Mouse (Mus musculus) lung, postnatal 0 days (tissue): Measurements from ENCODE around the gene Cbln1. TPM values are rescaled to one million over a fixed set of nuclear protein-coding genes. Genes with fewer than 3 reads are reported as not detected.

Experiments used
- ATAC-seq: fragments of 200-750 bp; cut with Nextera tagmentation; 2 replicates; pipeline ENCODE4 v1.8.0; 2017; ENCODE audit warnings: moderate library complexity
- DNase-seq: peaks from one replicate; pipeline ENCODE4 v3.0.0-alpha.2; 2016; ENCODE audit warnings: low spot score
- H3K27ac ChIP-seq: fragments of 300-500 bp; sonication (generic); 2 replicates; pipeline ENCODE4 v1.5.1; 2014; ENCODE audit warnings: antibody characterized with exemption, mild to moderate bottlenecking, low read length, mixed read lengths
- H3K27me3 ChIP-seq: fragments of 300-500 bp; sonication (generic); replicated peaks from 2 replicates; pipeline ENCODE4 v1.6.1; 2014; ENCODE audit warnings: low read length, mixed read lengths; ENCODE audit not compliant: insufficient read depth
- H3K36me3 ChIP-seq: fragments of 300-500 bp; sonication (generic); 2 replicates; pipeline ENCODE4 v1.6.1; 2014; ENCODE audit warnings: low read length, mixed read lengths; ENCODE audit not compliant: insufficient read depth
- H3K4me1 ChIP-seq: fragments of 300-500 bp; sonication (generic); 2 replicates; pipeline ENCODE4 v1.6.1; 2014; ENCODE audit warnings: antibody characterized with exemption, low read depth, low read length, mixed read lengths; ENCODE audit not compliant: insufficient read depth
- H3K4me2 ChIP-seq: fragments of 300-500 bp; sonication (generic); replicated peaks from 2 replicates; pipeline ENCODE4 v1.6.1; 2014; ENCODE audit warnings: low read depth, mild to moderate bottlenecking, low read length, moderate library complexity, mixed read lengths
- H3K4me3 ChIP-seq: fragments of 300-500 bp; sonication (generic); 2 replicates; pipeline ENCODE4 v1.5.1; 2014; ENCODE audit warnings: low read depth, low read length
- H3K9ac ChIP-seq: fragments of 300-500 bp; sonication (generic); replicated peaks from 2 replicates; pipeline ENCODE4 v1.6.1; 2014; ENCODE audit warnings: low read depth, mild to moderate bottlenecking
- H3K9me3 ChIP-seq: fragments of 300-500 bp; sonication (generic); 2 replicates; pipeline ENCODE4 v1.6.1; 2016; ENCODE audit warnings: low read length, mixed read lengths
- CTCF ChIP-seq: IDR thresholded peaks from 2 replicates; pipeline ENCODE4 v1.5.1; 2016; ENCODE audit warnings: antibody characterized with exemption, mild to moderate bottlenecking
- EP300 ChIP-seq: IDR thresholded peaks from 2 replicates; pipeline ENCODE4 v1.6.1; 2016; ENCODE audit warnings: antibody characterized with exemption, mild to moderate bottlenecking, control low read depth
- WGBS: fragments of 180-500 bp; shearing (Covaris S2); extraction: QIAGEN DNeasy Blood & Tissue Kit; methylation state at CpG from one replicate; pipeline ENCODE4 v1.1.7; 2014; 5-methylcytosine and 5-hydroxymethylcytosine counted together
- polyA plus RNA-seq: library from polyadenylated mRNA; unstranded; fragments of >200 nt; fragmentation: Nextera tagmentation; extraction: Ambion mirVana; gene quantifications from 2 replicates; pipeline ENCODE4 v1.2.1, GENCODE M21; 2015

The Cbln1 gene
- polyA plus RNA-seq, 1 experiment from 2014 or later: not detected

DNA sequence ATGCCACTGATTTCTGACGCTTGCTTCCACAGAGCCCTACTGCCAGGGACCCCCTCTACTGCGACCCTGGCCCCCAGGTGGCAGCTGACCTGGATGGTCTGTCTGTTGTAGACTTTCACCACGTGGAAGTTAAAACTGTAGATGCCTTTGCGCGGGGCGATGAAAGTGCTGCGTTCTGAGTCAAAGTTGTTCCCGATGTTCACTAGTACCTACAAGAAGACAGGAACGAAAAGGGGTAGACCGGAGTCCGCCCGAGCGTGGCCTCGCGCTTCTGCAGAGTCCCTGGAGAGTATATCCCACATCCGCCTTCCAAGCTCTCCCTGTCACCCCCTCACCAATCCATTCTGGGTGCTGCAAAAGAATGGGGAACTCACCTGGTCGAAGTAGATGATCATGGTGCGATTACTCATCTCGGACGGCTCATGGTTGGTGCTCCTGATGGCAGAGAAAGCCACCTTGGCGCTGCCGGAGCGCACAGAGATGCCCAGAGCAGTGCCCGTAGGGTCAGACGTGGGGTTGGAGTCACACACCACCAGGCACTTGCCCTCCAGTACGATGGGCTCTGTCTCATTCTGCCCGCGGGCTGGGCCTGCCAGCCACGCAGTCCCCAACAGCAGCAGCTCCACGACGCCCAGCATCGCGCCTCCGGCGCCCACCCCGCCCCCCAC, 672 bp downstream of the Cbln1 start:
- no peak for TF ChIP-seq EP300
- no peak for TF ChIP-seq CTCF
- WGBS: 3% methylated on average over 30 of the region's 36 CpGs
- DNase-seq (no peak), ATAC-seq (peak; percentile 2; the same call in 1 of the 2 replicates)
- Histone ChIP-seq H3K27ac (no peak overlapping the region), H3K4me1 (peaks cover 2% of the 10 kb centered on the region), H3K9ac (no peak overlapping the region), H3K36me3 (no peaks in the 10 kb centered on the region), H3K27me3 (peaks cover 77% of the 10 kb centered on the region), H3K4me3 (no peak overlapping the region), H3K4me2 (peak overlapping the region; percentile 73), H3K9me3 (no peaks in the 10 kb centered on the region)

DNA sequence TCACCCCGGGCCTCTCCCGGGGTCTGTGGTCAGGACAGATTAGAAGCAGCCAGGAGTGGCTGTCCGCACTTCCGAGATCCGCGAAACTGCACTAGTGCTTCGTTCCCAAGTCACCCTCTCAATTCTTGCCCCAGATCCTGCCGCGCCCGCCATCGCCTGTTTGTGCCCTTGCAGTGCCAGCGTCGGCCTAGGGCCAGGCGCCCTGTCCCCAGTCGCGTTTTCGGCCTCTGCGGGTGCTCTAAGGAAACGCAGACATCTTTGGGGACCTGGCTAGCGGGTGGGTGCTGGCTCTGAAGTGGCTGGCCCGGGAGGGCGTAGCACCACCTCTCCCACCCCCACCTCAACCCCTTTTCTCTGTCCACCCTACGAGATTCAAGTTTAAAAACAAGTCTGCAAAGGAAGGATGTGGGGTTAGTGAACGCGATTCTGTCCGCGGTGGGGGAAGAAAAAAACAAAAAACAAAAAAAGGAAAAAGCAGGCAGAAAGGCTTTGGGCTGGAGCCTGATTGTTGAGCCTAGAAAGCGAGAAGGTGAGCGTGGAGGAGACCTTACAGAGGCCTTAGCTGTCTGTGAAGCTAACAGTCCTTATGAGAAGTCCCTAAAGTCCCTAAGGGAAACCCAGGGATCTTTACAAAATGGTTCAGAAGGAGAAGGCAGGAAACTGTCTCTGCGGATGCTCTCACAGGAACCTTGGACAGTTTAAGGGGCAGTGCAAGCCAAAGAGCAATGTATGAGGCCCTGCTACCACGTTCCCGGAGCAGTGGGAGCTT, 1.4 kb downstream of the Cbln1 start:
- H3K36me3 ChIP-seq: no peaks in the 10 kb centered on the region
- no peak for ATAC-seq
- TF ChIP-seq EP300 (no peak), CTCF (no peak)
- H3K4me2 ChIP-seq: peak overlapping the region; percentile 49
- H3K27me3 ChIP-seq: peaks cover 77% of the 10 kb centered on the region
- H3K27ac ChIP-seq: no peak overlapping the region
- peak overlapping the region; percentile 23 for H3K4me3 ChIP-seq
- peaks cover 2% of the 10 kb centered on the region for H3K4me1 ChIP-seq
- DNase-seq: no peak
- no peaks in the 10 kb centered on the region for H3K9me3 ChIP-seq
- no peak overlapping the region for H3K9ac ChIP-seq
- 1% methylated on average over 32 of the region's 32 CpGs for WGBS

DNA sequence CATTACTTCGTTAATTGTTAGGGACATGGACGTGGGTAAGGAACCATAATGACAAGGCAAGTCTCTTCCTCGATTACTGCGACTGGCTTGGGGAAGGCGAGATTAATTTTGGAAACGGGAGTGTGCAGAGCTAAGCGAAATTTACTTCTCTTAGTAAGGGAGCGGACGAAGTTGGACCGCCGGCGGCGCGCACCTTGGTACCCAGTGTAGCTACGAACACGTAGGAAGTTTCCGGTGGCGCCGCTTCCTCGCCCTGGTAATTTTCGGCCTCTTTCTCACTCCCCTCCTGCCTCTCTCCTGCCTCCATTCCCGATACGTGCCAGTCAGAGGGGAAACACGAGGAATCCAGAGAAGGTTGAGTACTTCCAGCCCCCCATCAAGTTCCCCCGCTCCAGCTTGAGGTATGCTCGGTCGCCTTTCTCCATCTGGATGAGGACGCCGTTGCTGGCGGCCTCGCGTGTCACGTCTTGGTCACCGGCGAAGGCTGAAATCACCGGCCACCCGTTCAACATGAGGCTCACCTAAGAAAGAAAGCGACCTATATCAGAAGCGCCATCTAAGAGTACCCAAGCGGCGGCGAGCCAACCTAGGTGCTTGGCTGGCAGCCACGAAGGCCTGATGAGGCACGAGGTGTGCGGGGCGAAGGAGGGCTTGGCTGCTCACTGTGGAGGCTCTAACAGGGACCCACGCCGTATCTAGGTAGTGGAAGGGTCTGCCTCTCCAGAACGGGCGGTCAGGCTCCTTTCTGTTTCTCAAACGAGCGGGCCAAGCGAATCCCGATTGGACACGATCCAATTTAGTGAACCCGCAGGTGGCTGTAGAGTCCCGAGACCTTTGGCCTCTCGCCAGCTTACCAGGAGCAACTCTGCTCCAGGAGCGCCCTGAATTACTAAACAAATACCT, 2.2 kb downstream of the Cbln1 start:
- Histone ChIP-seq H3K27ac (no peak overlapping the region), H3K4me3 (peak overlapping the region; percentile 23), H3K9ac (no peak overlapping the region), H3K4me2 (peak overlapping the region; percentile 49), H3K36me3 (no peaks in the 10 kb centered on the region), H3K9me3 (no peaks in the 10 kb centered on the region), H3K4me1 (peaks cover 2% of the 10 kb centered on the region), H3K27me3 (peaks cover 78% of the 10 kb centered on the region)
- no peak for ATAC-seq
- WGBS: 2% methylated on average over 59 of the region's 59 CpGs
- DNase-seq: peak; percentile 26
- TF ChIP-seq EP300 (no peak), CTCF (no peak)

DNA sequence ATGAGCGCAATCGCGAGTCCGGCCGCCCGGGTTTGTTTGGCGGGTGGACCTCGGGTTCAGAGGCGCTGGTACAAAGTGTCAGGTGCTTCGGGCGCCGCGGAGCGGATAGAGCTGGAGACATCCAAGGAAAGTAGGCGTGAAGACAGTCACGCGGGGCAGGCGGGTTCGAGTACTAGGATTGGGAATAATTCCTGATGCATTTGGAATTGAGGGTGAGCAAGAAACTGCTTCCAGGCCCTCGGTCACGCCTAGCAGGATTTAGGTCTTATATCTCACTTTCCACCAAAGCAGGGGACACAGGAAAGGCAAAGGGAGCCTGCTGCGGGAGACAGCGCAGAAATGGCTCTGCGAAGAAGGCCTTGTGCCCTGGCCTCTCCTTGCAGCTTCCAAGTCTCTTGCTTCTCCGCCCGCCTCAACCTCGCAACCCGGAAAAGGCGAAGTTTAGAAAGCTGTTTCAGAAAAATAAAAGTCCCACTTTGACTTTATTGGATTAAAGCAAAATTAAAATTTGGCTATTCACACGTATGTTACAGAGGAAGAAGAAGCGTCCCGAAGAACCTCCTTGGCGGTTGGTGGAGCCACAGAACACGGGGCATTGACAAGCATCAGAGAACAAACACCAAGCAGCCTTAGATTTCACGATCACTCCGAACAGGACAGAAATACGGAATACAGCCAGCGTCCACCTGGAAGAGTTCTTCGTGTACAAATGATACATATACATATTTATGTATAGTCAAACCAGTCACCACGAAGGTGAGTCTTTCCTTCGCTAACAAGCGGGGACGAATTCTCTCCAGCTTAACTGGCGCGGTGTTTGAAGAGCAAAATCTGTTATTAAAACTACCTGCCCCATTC, 3.2 kb downstream of the Cbln1 start:
- Histone ChIP-seq H3K4me2 (no peak overlapping the region), H3K9me3 (no peaks in the 10 kb centered on the region), H3K9ac (no peak overlapping the region), H3K36me3 (no peaks in the 10 kb centered on the region), H3K27me3 (peaks cover 74% of the 10 kb centered on the region), H3K4me3 (peak overlapping the region; percentile 5; the same call in 1 of the 2 replicates), H3K4me1 (peaks cover 2% of the 10 kb centered on the region), H3K27ac (no peak overlapping the region)
- DNase-seq (no peak), ATAC-seq (no peak)
- no peak for TF ChIP-seq EP300
- no peak for TF ChIP-seq CTCF
- WGBS: 4% methylated on average over 45 of the region's 45 CpGs

DNA sequence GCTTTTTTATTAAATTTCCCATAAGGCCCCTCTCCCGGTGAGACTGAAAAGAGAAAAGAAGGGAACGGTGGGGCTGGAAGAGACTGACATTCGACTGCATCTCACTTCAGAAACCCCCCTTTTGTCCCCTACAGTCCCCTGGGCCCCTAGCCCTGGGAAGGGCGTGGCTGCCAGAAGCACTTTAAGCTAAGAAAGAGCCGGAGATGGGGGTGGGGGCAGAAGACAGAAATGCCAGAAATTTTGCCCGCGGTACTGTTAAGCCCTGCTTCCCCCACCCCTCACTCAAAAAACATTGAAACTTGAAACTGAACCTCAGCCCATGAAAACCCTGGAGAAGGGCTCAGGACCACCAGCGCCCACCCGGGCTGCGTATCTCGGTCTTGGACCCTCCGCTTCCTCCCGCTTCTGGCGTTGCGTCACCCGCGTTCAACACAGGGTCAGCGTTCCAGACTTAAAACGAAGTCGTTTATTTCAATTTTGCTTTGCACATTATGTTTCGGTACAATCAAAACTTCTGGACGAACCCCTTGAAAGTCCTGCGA, 3.9 kb downstream of the Cbln1 start:
- TF ChIP-seq CTCF (no peak), EP300 (no peak)
- no peak overlapping the region for H3K4me2 ChIP-seq
- no peak overlapping the region for H3K4me3 ChIP-seq
- DNase-seq (no peak), ATAC-seq (no peak)
- WGBS: 3% methylated on average over 23 of the region's 23 CpGs
- H3K36me3 ChIP-seq: no peaks in the 10 kb centered on the region
- no peak overlapping the region for H3K9ac ChIP-seq
- no peak overlapping the region for H3K27ac ChIP-seq
- H3K27me3 ChIP-seq: peaks cover 68% of the 10 kb centered on the region
- no peaks in the 10 kb centered on the region for H3K9me3 ChIP-seq
- peaks cover 2% of the 10 kb centered on the region for H3K4me1 ChIP-seq
